Mouse (Mus musculus) layer of hippocampus, adult 2 months (tissue): Measurements from ENCODE around the gene Slc30a2. TPM values are rescaled to one million over a fixed set of nuclear protein-coding genes. Genes with fewer than 3 reads are reported as not detected.

Experiments used
- DNase-seq, 2 experiments: peaks; one replicate each; pipeline ENCODE4 v3.0.0; 2022; ENCODE audit warnings: low spot score in 2 of 2
- H3K27ac ChIP-seq: fragments of 200-600 bp; 2 replicates; pipeline ENCODE4 v1.8.1; 2022
- H3K4me3 ChIP-seq: fragments of 200-600 bp; 2 replicates; pipeline ENCODE4 v1.8.1; 2022; ENCODE audit warnings: mild to moderate bottlenecking
- CTCF ChIP-seq: fragments of 200-600 bp; conservative IDR thresholded peaks from 2 replicates; pipeline ENCODE4 v1.8.1; 2022; ENCODE audit warnings: antibody characterized with exemption, mild to moderate bottlenecking, moderate library complexity
- total RNA-seq, 2 experiments: library from RNA; stranded (reverse); gene quantifications; 2 replicates each; pipeline ENCODE4 v1.2.3; 2021

Gene Slc30a2
- total RNA-seq, 2 experiments from 2014 or later, result not detected

- Histone ChIP-seq H3K4me3 (peak overlapping the region; percentile 56), H3K27ac (peak overlapping the region; percentile 94)
- TF ChIP-seq CTCF, result no peak
- peak; percentile 64 to 65 for DNase-seq
Observed at GRCm38 (mm10) chr4:134401181-134401661, 58.2 kb downstream of the Slc30a2 start.

- no peak for TF ChIP-seq CTCF
- Histone ChIP-seq H3K4me3 (no peak overlapping the region; the same call in 1 of the 2 replicates), H3K27ac (peak overlapping the region; percentile 94; the same call in 1 of the 2 replicates)
- no peak for DNase-seq
Observed at GRCm38 (mm10) chr4:134401856-134402570, 59.0 kb downstream of the Slc30a2 start.

GRCm38 (mm10) chr4:134402571-134403262, 59.7 kb downstream of the Slc30a2 start:
- no peak for DNase-seq
- TF ChIP-seq CTCF, result no peak
- Histone ChIP-seq H3K4me3 (no peak overlapping the region), H3K27ac (peak overlapping the region; percentile 24; the same call in 1 of the 2 replicates)

- no peak for TF ChIP-seq CTCF
- DNase-seq, result no peak
- H3K27ac ChIP-seq, result peak overlapping the region; percentile 24; the same call in 1 of the 2 replicates
- no peak overlapping the region for H3K4me3 ChIP-seq
Observed at GRCm38 (mm10) chr4:134403721-134404120, 60.7 kb downstream of the Slc30a2 start.

Other genes starting within 250 kb of the Slc30a2 start
- gene Cd52, start 248.1 kb upstream of the Slc30a2 start, total RNA-seq, result 1 to 10 TPM; 1.1 to 3.8 TPM
- 10 to 100 TPM; 34.0 to 42.4 TPM for gene Ubxn11, start 240.6 kb upstream of the Slc30a2 start, total RNA-seq
- 100 to 1,000 TPM; 257 to 267 TPM for gene Sh3bgrl3, start 214.4 kb upstream of the Slc30a2 start, total RNA-seq
- gene Cep85, start 156.1 kb upstream of the Slc30a2 start, total RNA-seq, result 10 to 100 TPM; 14.3 to 17.2 TPM
- gene Gm7534, start 140.2 kb upstream of the Slc30a2 start, total RNA-seq, result not detected
- gene Catsper4, start 115.8 kb upstream of the Slc30a2 start, total RNA-seq, result under 1 TPM in 1 of 2 experiments, not detected in 1; 0.90 TPM
- gene Cnksr1, start 104.8 kb upstream of the Slc30a2 start, total RNA-seq, result under 1 TPM; 0.38 to 0.66 TPM
- not detected for gene E130218I03Rik, start 99.5 kb upstream of the Slc30a2 start, total RNA-seq
- gene Zfp593, start 97.6 kb upstream of the Slc30a2 start, total RNA-seq, result 10 to 100 TPM in 1 of 2 experiments, 1 to 10 TPM in 1; 9.0 to 10.0 TPM
- not detected for gene Gm30191, start 96.2 kb upstream of the Slc30a2 start, total RNA-seq
- gene Grrp1, start 89.1 kb upstream of the Slc30a2 start, total RNA-seq, result 1 to 10 TPM; 2.7 to 4.0 TPM
- gene Pdik1l, start 55.3 kb upstream of the Slc30a2 start, total RNA-seq, result 10 to 100 TPM; 16.9 to 18.6 TPM
- gene Trim63, start 28.1 kb upstream of the Slc30a2 start, total RNA-seq, result not detected
- gene Extl1, start 40.7 kb downstream of the Slc30a2 start, total RNA-seq, result 10 to 100 TPM; 44.7 to 46.5 TPM
- gene Pafah2, start 53.1 kb downstream of the Slc30a2 start, total RNA-seq, result 1 to 10 TPM; 6.6 to 9.0 TPM
- gene Stmn1, start 125.1 kb downstream of the Slc30a2 start, total RNA-seq, result 100 to 1,000 TPM; 362 to 369 TPM
- 10 to 100 TPM; 60.2 to 64.7 TPM for gene Paqr7, start 153.5 kb downstream of the Slc30a2 start, total RNA-seq
- under 1 TPM; 0.56 to 0.67 TPM for gene Aunip, start 167.8 kb downstream of the Slc30a2 start, total RNA-seq
- 10 to 100 TPM; 69.3 to 72.5 TPM for gene Mtfr1l, start 192.2 kb downstream of the Slc30a2 start, total RNA-seq
- gene Selenon, start 209.0 kb downstream of the Slc30a2 start, total RNA-seq, result 10 to 100 TPM; 17.3 to 19.7 TPM